Comparison of ENCODE assay signal across 12 mouse cellular contexts in genomic region chr4:86388430-86388829, GRCm38 (mm10).
A peak's percentile ranks its signal among the peaks of the same experiment; 100 is the strongest.
DNase-seq lines count a peak whose midpoint lies in the region; ATAC-seq lines count a peak whose summit lies in the region.
"Had no signal": no experiment of that assay in that cellular context is flagged by ENCODE, and none has a peak within 500 bp of the region (broad histone marks: within the 10 kb centered on the region; RNA-seq: fewer than 3 reads in every experiment).

No protein-coding gene starts in this region.

- DNase-seq in adrenal gland, adult 8-10 months: peak; percentile 27
- no peak for DNase-seq in adrenal gland, postnatal 25 days
- peak; percentile 47 for DNase-seq in cerebellum, postnatal 10 days
- DNase-seq in kidney, adult 18-20 months: peak; percentile 19
- no peak for DNase-seq in limb, embryonic 11.5 days (ENCODE audit: low spot score)
- no peak for DNase-seq in MN1 (ENCODE audit: low spot score)
- DNase-seq in urinary bladder, postnatal 36 days (ENCODE audit: low spot score in 2 of 2): no peak
- DNase-seq: thymus, postnatal 36 days had no signal

- no peak overlapping the region for H3K9ac ChIP-seq in limb, embryonic 11.5 days (ENCODE audit: low read length)
- no peak overlapping the region for H3K9ac ChIP-seq in midbrain, embryonic 15.5 days
- H3K9ac ChIP-seq: forebrain, embryonic 15.5 days; liver, embryonic 15.5 days; midbrain, embryonic 13.5 days had no signal

- no peaks in the 10 kb centered on the region for H3K36me3 ChIP-seq in limb, embryonic 11.5 days (ENCODE audit: control insufficient read depth, insufficient read depth, low read length)
- H3K36me3 ChIP-seq in midbrain, embryonic 15.5 days (replicated peaks): no peaks in the 10 kb centered on the region
- H3K36me3 ChIP-seq: forebrain, embryonic 15.5 days; liver, embryonic 15.5 days; midbrain, embryonic 13.5 days had no signal

- WGBS in limb, embryonic 11.5 days: 57% methylated on average over 5 of the region's 5 CpGs
- WGBS in midbrain, embryonic 15.5 days: 97% methylated on average over 5 of the region's 5 CpGs

- peaks cover 5% of the 10 kb centered on the region; the same call in 1 of the 2 replicates for H3K4me1 ChIP-seq in limb, embryonic 11.5 days (ENCODE audit: control insufficient read depth, insufficient read depth, low read length)
- no peaks in the 10 kb centered on the region for H3K4me1 ChIP-seq in midbrain, embryonic 15.5 days
- H3K4me1 ChIP-seq: liver, embryonic 15.5 days; midbrain, embryonic 13.5 days had no signal

- no peaks in the 10 kb centered on the region for H3K27me3 ChIP-seq in limb, embryonic 11.5 days (ENCODE audit: control insufficient read depth, insufficient read depth, low read length)
- no peaks in the 10 kb centered on the region for H3K27me3 ChIP-seq in midbrain, embryonic 15.5 days (replicated peaks)
- H3K27me3 ChIP-seq: forebrain, embryonic 15.5 days; liver, embryonic 15.5 days; midbrain, embryonic 13.5 days had no signal

- no peak for ATAC-seq in limb, embryonic 11.5 days (ENCODE audit: insufficient number of reproducible peaks, low FRiP score, low TSS enrichment, low read depth)
- no peak for ATAC-seq in midbrain, embryonic 15.5 days (replicated peaks)
- ATAC-seq: forebrain, embryonic 15.5 days; midbrain, embryonic 13.5 days had no signal

- 0 out of 2 replicates have a peak overlapping the region, but pooled peaks have one; percentile 1 for H3K27ac ChIP-seq in limb, embryonic 11.5 days (replicated peaks; ENCODE audit: low read depth, low read length)
- no peak overlapping the region for H3K27ac ChIP-seq in midbrain, embryonic 15.5 days
- H3K27ac ChIP-seq: forebrain, embryonic 15.5 days; liver, embryonic 15.5 days; midbrain, embryonic 13.5 days had no signal

- H3K9me3 ChIP-seq in limb, embryonic 11.5 days (ENCODE audit: control insufficient read depth, low read length): no peaks in the 10 kb centered on the region
- H3K9me3 ChIP-seq in midbrain, embryonic 15.5 days: no peaks in the 10 kb centered on the region
- H3K9me3 ChIP-seq: forebrain, embryonic 15.5 days; liver, embryonic 15.5 days; midbrain, embryonic 13.5 days had no signal

- H3K4me2 ChIP-seq in limb, embryonic 11.5 days (ENCODE audit: low read depth, severe bottlenecking): no peak overlapping the region
- no peak overlapping the region for H3K4me2 ChIP-seq in midbrain, embryonic 15.5 days
- H3K4me2 ChIP-seq: forebrain, embryonic 15.5 days; liver, embryonic 15.5 days; midbrain, embryonic 13.5 days had no signal

- no peak overlapping the region for H3K4me3 ChIP-seq in limb, embryonic 11.5 days (ENCODE audit: low read depth, low read length)
- H3K4me3 ChIP-seq in midbrain, embryonic 15.5 days: no peak overlapping the region
- H3K4me3 ChIP-seq: forebrain, embryonic 15.5 days; liver, embryonic 15.5 days; midbrain, embryonic 13.5 days had no signal

Comparison
In these comparisons a context has a peak if more than half of its experiments do, and no peak if none do; other contexts are left out.
1. DNase-seq: peak in adrenal gland, adult 8-10 months (single experiment), cerebellum, postnatal 10 days (2 of 2) and kidney, adult 18-20 months (single experiment); none in adrenal gland, postnatal 25 days (single experiment), limb, embryonic 11.5 days (single experiment), MN1 (single experiment) and urinary bladder, postnatal 36 days (0 of 2).